Mouse (Mus musculus) forebrain, embryonic 16.5 days (tissue): ENCODE results near the gene Hpn. TPM values are rescaled to one million over a fixed set of nuclear protein-coding genes. Genes with fewer than 3 reads are reported as not detected.
A peak's percentile ranks its signal among the peaks of the same experiment; 100 is the strongest.

Experiments
- ATAC-seq: fragments of 200-750 bp; cut with Nextera tagmentation; 2 replicates; pipeline ENCODE4 v1.8.0; 2017; ENCODE audit warnings: mild to moderate bottlenecking, moderate library complexity
- H3K27ac ChIP-seq: fragments of 300-500 bp; sonication (generic); 2 replicates; pipeline ENCODE4 v1.5.1; 2014; ENCODE audit warnings: low read length, control low read depth
- H3K27me3 ChIP-seq: fragments of 300-500 bp; sonication (generic); replicated peaks from 2 replicates; pipeline ENCODE4 v1.6.1; 2014; ENCODE audit warnings: low read length; ENCODE audit not compliant: control insufficient read depth, insufficient read depth
- H3K36me3 ChIP-seq: fragments of 300-500 bp; sonication (generic); 2 replicates; pipeline ENCODE4 v1.6.1; 2014; ENCODE audit not compliant: control insufficient read depth, insufficient read depth
- H3K4me1 ChIP-seq: fragments of 300-500 bp; sonication (generic); replicated peaks from 2 replicates; pipeline ENCODE4 v1.6.1; 2014; ENCODE audit warnings: low read length; ENCODE audit not compliant: control insufficient read depth, insufficient read depth
- H3K4me2 ChIP-seq: fragments of 300-500 bp; sonication (generic); 2 replicates; pipeline ENCODE4 v1.6.1; 2014; ENCODE audit warnings: mild to moderate bottlenecking, low read length, control low read depth
- H3K4me3 ChIP-seq: fragments of 300-500 bp; sonication (generic); replicated peaks from 2 replicates; pipeline ENCODE4 v1.5.1; 2014; ENCODE audit warnings: mild to moderate bottlenecking, low read length, control low read depth
- H3K9ac ChIP-seq: fragments of 300-500 bp; sonication (generic); replicated peaks from 2 replicates; pipeline ENCODE4 v1.6.1; 2014; ENCODE audit warnings: low read depth, low read length, control low read depth
- H3K9me3 ChIP-seq: fragments of 300-500 bp; sonication (generic); 2 replicates; pipeline ENCODE4 v1.6.1; 2016; ENCODE audit warnings: low read length; ENCODE audit not compliant: control insufficient read depth
- WGBS: fragments of 180-500 bp; shearing (Covaris S2); extraction: QIAGEN DNeasy Blood & Tissue Kit; methylation state at CpG from one replicate; pipeline ENCODE4 v1.1.7; 2014; 5-methylcytosine and 5-hydroxymethylcytosine counted together
- polyA plus RNA-seq: library from polyadenylated mRNA; unstranded; fragments of >200 nt; fragmentation: Nextera tagmentation; extraction: Ambion mirVana; gene quantifications from 2 replicates; pipeline ENCODE4 v1.2.1, GENCODE M21; 2015

The Hpn gene
- polyA plus RNA-seq, 1 experiment from 2014 or later = not detected

- Histone ChIP-seq H3K27me3 (peaks cover 30% of the 10 kb centered on the region), H3K4me1 (peaks cover 37% of the 10 kb centered on the region), H3K27ac (no peak overlapping the region), H3K4me3 (peak overlapping the region; percentile 38), H3K36me3 (no peaks in the 10 kb centered on the region), H3K9ac (0 out of 2 replicates have a peak overlapping the region, but pooled peaks have one; percentile 37), H3K9me3 (no peaks in the 10 kb centered on the region), H3K4me2 (peak overlapping the region; percentile 58)
- 3% methylated on average over 9 of the region's 9 CpGs for WGBS
- peak; percentile 7; the same call in 1 of the 2 replicates for ATAC-seq
Measured at GRCm38 (mm10) chr7:31050921-31051320, 64.2 kb downstream of the Hpn start.

- peak overlapping the region; percentile 35 for H3K9ac ChIP-seq
- H3K27me3 ChIP-seq = peaks cover 30% of the 10 kb centered on the region
- no peaks in the 10 kb centered on the region for H3K9me3 ChIP-seq
- no peak overlapping the region for H3K27ac ChIP-seq
- H3K4me1 ChIP-seq = peaks cover 37% of the 10 kb centered on the region
- peak overlapping the region; percentile 58 for H3K4me2 ChIP-seq
- 3% methylated on average over 6 of the region's 6 CpGs for WGBS
- H3K4me3 ChIP-seq = peak overlapping the region; percentile 38
- H3K36me3 ChIP-seq = no peaks in the 10 kb centered on the region
- peak; percentile 8; the same call in 1 of the 2 replicates for ATAC-seq
Measured at GRCm38 (mm10) chr7:31050487-31050886, 64.6 kb downstream of the Hpn start.

GRCm38 (mm10) chr7:31049846-31050281 is 65.2 kb downstream of the Hpn start:
- H3K36me3 ChIP-seq = no peaks in the 10 kb centered on the region
- H3K9me3 ChIP-seq = no peaks in the 10 kb centered on the region
- peak overlapping the region; percentile 38 for H3K4me3 ChIP-seq
- peak overlapping the region; percentile 58; the same call in 1 of the 2 replicates for H3K27ac ChIP-seq
- H3K4me1 ChIP-seq = peaks cover 37% of the 10 kb centered on the region
- H3K27me3 ChIP-seq = peaks cover 30% of the 10 kb centered on the region
- peak; percentile 45 for ATAC-seq
- H3K9ac ChIP-seq = peak overlapping the region; percentile 35
- WGBS = 2% methylated on average over 11 of the region's 15 CpGs
- H3K4me2 ChIP-seq = peak overlapping the region; percentile 58

GRCm38 (mm10) chr7:31049135-31049845 is 65.8 kb downstream of the Hpn start:
- no peaks in the 10 kb centered on the region for H3K9me3 ChIP-seq
- WGBS = 18% methylated on average over 5 of the region's 5 CpGs
- peak overlapping the region; percentile 58 for H3K4me2 ChIP-seq
- H3K27me3 ChIP-seq = peaks cover 31% of the 10 kb centered on the region
- peak overlapping the region; percentile 58; the same call in 1 of the 2 replicates for H3K27ac ChIP-seq
- H3K9ac ChIP-seq = peak overlapping the region; percentile 35
- peak; percentile 10; the same call in 1 of the 2 replicates for ATAC-seq
- H3K4me3 ChIP-seq = peak overlapping the region; percentile 38
- H3K4me1 ChIP-seq = peaks cover 37% of the 10 kb centered on the region
- no peaks in the 10 kb centered on the region for H3K36me3 ChIP-seq

Other genes starting within 250 kb of the Hpn start
- gene Cd22, start 234.9 kb downstream of the Hpn start, polyA plus RNA-seq = 0.25 TPM in 1 of 2 replicates, not detected in the other
- 1.0 and 1.8 TPM in 2 replicates for gene Mag, start 200.4 kb downstream of the Hpn start, polyA plus RNA-seq
- not detected in 2 replicates for gene Hamp2, start 190.6 kb downstream of the Hpn start, polyA plus RNA-seq
- gene Hamp, start 171.3 kb downstream of the Hpn start, polyA plus RNA-seq = not detected in 2 replicates
- 30.0 and 32.3 TPM in 2 replicates for gene Usf2, start 158.5 kb downstream of the Hpn start, polyA plus RNA-seq
- 21.3 and 23.2 TPM in 2 replicates for gene Lsr, start 141.8 kb downstream of the Hpn start, polyA plus RNA-seq
- gene Fam187b, start 141.5 kb downstream of the Hpn start, polyA plus RNA-seq = 0.26 and 0.42 TPM in 2 replicates
- 21.7 and 23.4 TPM in 2 replicates for gene Fxyd5, start 72.8 kb downstream of the Hpn start, polyA plus RNA-seq
- 51.0 and 95.0 TPM in 2 replicates for gene Fxyd7, start 63.8 kb downstream of the Hpn start, polyA plus RNA-seq
- 10.7 and 14.5 TPM in 2 replicates for gene Fxyd1, start 58.1 kb downstream of the Hpn start, polyA plus RNA-seq
- gene Lgi4, start 55.9 kb downstream of the Hpn start, polyA plus RNA-seq = 0.20 and 0.24 TPM in 2 replicates
- 0.15 and 0.66 TPM in 2 replicates for gene Fxyd3, start 38.6 kb downstream of the Hpn start, polyA plus RNA-seq
- gene Scn1b, start 11.7 kb upstream of the Hpn start, polyA plus RNA-seq = 4.1 and 5.3 TPM in 2 replicates
- 261 and 277 TPM in 2 replicates for gene Gramd1a, start 40.6 kb upstream of the Hpn start, polyA plus RNA-seq
- not detected in 2 replicates for gene Scgb2b2, start 175.2 kb upstream of the Hpn start, polyA plus RNA-seq
- not detected in 2 replicates for gene Scgb1b2, start 176.5 kb upstream of the Hpn start, polyA plus RNA-seq
- not detected in 2 replicates for gene Scgb2b3, start 246.8 kb upstream of the Hpn start, polyA plus RNA-seq